8 mouse cellular contexts compared by ENCODE assay signal in the genomic region with DNA sequence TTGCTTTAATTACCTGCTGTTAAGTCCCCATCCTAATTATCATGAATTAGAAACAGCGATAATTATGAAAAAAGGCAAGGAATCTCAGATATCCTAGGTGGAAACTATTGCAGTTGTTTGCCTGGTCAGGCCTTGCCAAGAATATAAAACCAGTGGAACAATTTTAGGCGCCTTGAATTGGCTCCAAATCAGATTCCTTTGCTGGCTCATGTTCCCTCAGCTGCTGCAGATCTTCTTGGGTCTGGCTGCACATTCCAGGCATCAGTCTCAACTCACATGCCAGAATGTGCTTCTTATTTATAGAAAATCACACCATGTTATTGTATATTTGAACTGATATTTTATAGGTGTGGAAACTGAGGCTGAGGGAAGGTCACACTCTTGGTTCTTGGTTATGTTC.
DNase-seq lines count a peak whose midpoint lies in the region; TF ChIP-seq lines count a peak whose summit lies in the region.

No protein-coding gene starts in this region.

- H3K4me2 ChIP-seq in myocyte (ENCODE audit: low read depth): peak overlapping the region; percentile 58

- H3K79me2 ChIP-seq in myocyte (ENCODE audit: control insufficient read depth, insufficient read depth): peaks cover 69% of the 10 kb centered on the region

- no peak overlapping the region for H3ac ChIP-seq in myocyte (ENCODE audit: control insufficient read depth, insufficient read length)

- no peak for TF ChIP-seq POLR2A in myocyte (IDR thresholded peaks at IDR 0.05; ENCODE audit: insufficient read length, low read depth)

- H3K27me3 ChIP-seq in myocyte (ENCODE audit: control insufficient read depth, insufficient read depth, insufficient read length): no peaks in the 10 kb centered on the region

- no peak overlapping the region for H3K4me3 ChIP-seq in myocyte

- no peaks in the 10 kb centered on the region for H3K36me3 ChIP-seq in myocyte (ENCODE audit: control insufficient read depth, insufficient read depth)

- DNase-seq in left cerebral cortex, adult 11 months (ENCODE audit: low spot score): peak; percentile 34
- no peak for DNase-seq in left cerebral cortex, postnatal 4 days
- DNase-seq in gastrocnemius, postnatal 10 days: peak; percentile 31
- DNase-seq in kidney, postnatal 10 days: peak; percentile 45
- DNase-seq in urinary bladder, postnatal 10 days (ENCODE audit: low spot score): no peak
- no peak for DNase-seq in T-cell, adult 2 months (ENCODE audit: low spot score)
- no peak for DNase-seq in thymus, postnatal 36 days

- intact Hi-C loops in left cerebral cortex, postnatal 4 days (cut with DNase I): no loop called here

TF ChIP-seq in myocyte, 11 proteins besides CTCF, POLR2A, EP300 and RAD21:
- TF ChIP-seq MYOG (IDR thresholded peaks at IDR 0.05; ENCODE audit: control insufficient read depth in 1 of 3, insufficient read depth in 1 of 3, insufficient read length in 2 of 3, low read depth in 2 of 3): peak in 2 of 3 experiments; percentile 82 to 84
- peak; percentile 83 to 94 (median 86) for TF ChIP-seq MYOD1 (IDR thresholded peaks at IDR 0.05; ENCODE audit: control insufficient read depth in 1 of 3, insufficient read length in 2 of 3, low read depth in 2 of 3)
- no peak for TF ChIP-seq USF1 (IDR thresholded peaks at IDR 0.05; ENCODE audit: low read depth)
- TF ChIP-seq TCF12 (IDR thresholded peaks at IDR 0.05; ENCODE audit: insufficient read depth, poor library complexity, severe bottlenecking): peak; percentile 82

Comparison
In these comparisons a context has a peak if more than half of its experiments do, and no peak if none do; other contexts are left out.
1. DNase-seq: peak in left cerebral cortex, adult 11 months (single experiment), gastrocnemius, postnatal 10 days (single experiment) and kidney, postnatal 10 days (single experiment); none in left cerebral cortex, postnatal 4 days (single experiment), urinary bladder, postnatal 10 days (single experiment), T-cell, adult 2 months (single experiment) and thymus, postnatal 36 days (0 of 2).